8 mouse cellular contexts compared by ENCODE assay signal in the genomic region with DNA sequence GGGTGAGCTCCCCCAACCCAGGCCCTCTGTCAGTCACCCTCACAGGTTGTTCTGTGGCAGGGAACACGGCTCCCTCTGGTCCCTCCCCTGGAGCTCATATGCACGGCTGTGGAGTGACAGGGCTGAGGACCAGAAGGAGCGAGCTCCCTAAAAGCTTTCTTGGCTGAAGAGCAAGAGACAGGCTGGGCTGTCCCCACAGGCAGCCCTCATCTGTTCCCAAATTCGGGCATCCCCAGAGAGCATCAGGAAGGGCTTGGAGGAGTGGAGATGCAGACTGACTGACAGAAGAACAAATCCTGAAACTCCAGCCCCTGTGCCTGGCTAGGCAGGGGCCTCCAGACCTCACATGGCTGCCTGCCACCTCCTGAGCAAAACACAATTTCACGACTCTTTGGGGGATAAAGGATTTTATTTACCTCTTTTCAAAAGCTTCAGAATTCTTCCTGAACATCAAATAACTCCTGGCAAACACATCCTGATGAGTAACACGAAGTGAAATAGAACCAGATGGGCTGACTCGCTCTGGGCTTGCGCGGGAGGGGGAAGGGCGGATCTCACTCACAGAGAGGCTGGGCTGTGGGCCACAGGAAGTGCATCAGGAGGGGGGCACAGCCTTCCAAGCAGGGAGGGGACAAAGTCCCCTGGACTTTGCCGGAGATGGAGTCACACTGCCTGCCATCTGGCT.
A peak's percentile ranks its signal among the peaks of the same experiment; 100 is the strongest.
DNase-seq lines count a peak whose midpoint lies in the region; ATAC-seq and TF ChIP-seq lines count a peak whose summit lies in the region.

No protein-coding gene starts in this region.

- DNase-seq in cerebellum, adult 11 months, result peak; percentile 89
- DNase-seq in kidney, postnatal 10 days, result peak; percentile 94
- peak; percentile 19 for DNase-seq in thymus, adult 18-20 months

- H3K36me3 ChIP-seq in forebrain, embryonic 13.5 days (ENCODE audit: poor library complexity, severe bottlenecking), result no peaks in the 10 kb centered on the region
- no peaks in the 10 kb centered on the region for H3K36me3 ChIP-seq in heart, embryonic 15.5 days
- no peaks in the 10 kb centered on the region for H3K36me3 ChIP-seq in limb, embryonic 15.5 days
- no peaks in the 10 kb centered on the region for H3K36me3 ChIP-seq in myocyte (ENCODE audit: control insufficient read depth, insufficient read depth)

- 0 out of 2 replicates have a peak overlapping the region, but pooled peaks have one; percentile 0 for H3K4me3 ChIP-seq in forebrain, embryonic 13.5 days
- no peak overlapping the region for H3K4me3 ChIP-seq in heart, embryonic 15.5 days
- H3K4me3 ChIP-seq in limb, embryonic 15.5 days, result 0 out of 2 replicates have a peak overlapping the region, but pooled peaks have one; percentile 4
- H3K4me3 ChIP-seq in myocyte, result peak overlapping the region; percentile 9

- ATAC-seq in forebrain, embryonic 13.5 days, result peak; percentile 93
- ATAC-seq in heart, embryonic 15.5 days (replicated peaks; ENCODE audit: insufficient number of reproducible peaks, insufficient read depth, low FRiP score, low read depth), result peak; percentile 87
- peak; percentile 86 for ATAC-seq in limb, embryonic 15.5 days (ENCODE audit: insufficient number of reproducible peaks, low FRiP score, low TSS enrichment, low read depth)
- no peak for ATAC-seq in erythroid progenitor cell, adult 5-6 weeks (replicated peaks; ENCODE audit: low FRiP score, poor library complexity, severe bottlenecking)

- H3K9me3 ChIP-seq in forebrain, embryonic 13.5 days (replicated peaks), result no peaks in the 10 kb centered on the region
- H3K9me3 ChIP-seq in heart, embryonic 15.5 days (replicated peaks), result no peaks in the 10 kb centered on the region
- no peaks in the 10 kb centered on the region for H3K9me3 ChIP-seq in limb, embryonic 15.5 days

- no peaks in the 10 kb centered on the region for H3K27me3 ChIP-seq in forebrain, embryonic 13.5 days
- H3K27me3 ChIP-seq in heart, embryonic 15.5 days, result no peaks in the 10 kb centered on the region
- no peaks in the 10 kb centered on the region for H3K27me3 ChIP-seq in limb, embryonic 15.5 days
- H3K27me3 ChIP-seq in myocyte (ENCODE audit: control insufficient read depth, insufficient read depth, insufficient read length), result no peaks in the 10 kb centered on the region

- peaks cover 61% of the 10 kb centered on the region for H3K4me1 ChIP-seq in forebrain, embryonic 13.5 days
- peaks cover 41% of the 10 kb centered on the region for H3K4me1 ChIP-seq in heart, embryonic 15.5 days (replicated peaks)
- H3K4me1 ChIP-seq in limb, embryonic 15.5 days, result peaks cover 49% of the 10 kb centered on the region

- peak overlapping the region; percentile 89 for H3K27ac ChIP-seq in forebrain, embryonic 13.5 days
- peak overlapping the region; percentile 56 for H3K27ac ChIP-seq in heart, embryonic 15.5 days
- H3K27ac ChIP-seq in limb, embryonic 15.5 days, result peak overlapping the region; percentile 91

- no peaks in the 10 kb centered on the region for H3K79me2 ChIP-seq in myocyte (ENCODE audit: control insufficient read depth, insufficient read depth)

- WGBS in forebrain, embryonic 13.5 days, result 8% methylated on average over 11 of the region's 11 CpGs
- 14% methylated on average over 11 of the region's 11 CpGs for WGBS in heart, embryonic 15.5 days
- WGBS in limb, embryonic 15.5 days, result 7% methylated on average over 11 of the region's 11 CpGs

- H3K4me2 ChIP-seq in forebrain, embryonic 13.5 days, result peak overlapping the region; percentile 40
- H3K4me2 ChIP-seq in heart, embryonic 15.5 days, result peak overlapping the region; percentile 37
- peak overlapping the region; percentile 35 for H3K4me2 ChIP-seq in limb, embryonic 15.5 days
- peak overlapping the region; percentile 82 for H3K4me2 ChIP-seq in myocyte (ENCODE audit: low read depth)

- peak overlapping the region; percentile 31; the same call in 1 of the 2 replicates for H3K9ac ChIP-seq in forebrain, embryonic 13.5 days
- no peak overlapping the region for H3K9ac ChIP-seq in heart, embryonic 15.5 days
- H3K9ac ChIP-seq in limb, embryonic 15.5 days, result no peak overlapping the region; the same call in 1 of the 2 replicates

- H3ac ChIP-seq in myocyte (ENCODE audit: control insufficient read depth, insufficient read length), result no peak overlapping the region

- peak; percentile 50 for TF ChIP-seq POLR2A in myocyte (IDR thresholded peaks at IDR 0.05; ENCODE audit: insufficient read length, low read depth)

TF ChIP-seq in myocyte, 11 proteins besides CTCF, POLR2A, EP300 and RAD21:
- TF ChIP-seq POLR2AphosphoS2 (IDR thresholded peaks at IDR 0.05; ENCODE audit: insufficient read length, low read depth) (peak; percentile 33), REST (IDR thresholded peaks at IDR 0.05; ENCODE audit: insufficient read depth, insufficient read length) (no peak)

Comparison
In these comparisons a context has a peak if more than half of its experiments do, and no peak if none do; other contexts are left out.
1. DNase-seq: peak in every context shown above with its lines; median percentile 94 in kidney, postnatal 10 days; 89 in cerebellum, adult 11 months; 19 in thymus, adult 18-20 months.